Mouse (Mus musculus): Measurements from ENCODE around the gene Zfp46. TPM values are rescaled to one million over a fixed set of nuclear protein-coding genes. Genes with fewer than 3 reads are reported as not detected.

Gene Zfp46
- polyA plus RNA-seq, 1 experiment from 2014 or later = 23.3 TPM

DNA sequence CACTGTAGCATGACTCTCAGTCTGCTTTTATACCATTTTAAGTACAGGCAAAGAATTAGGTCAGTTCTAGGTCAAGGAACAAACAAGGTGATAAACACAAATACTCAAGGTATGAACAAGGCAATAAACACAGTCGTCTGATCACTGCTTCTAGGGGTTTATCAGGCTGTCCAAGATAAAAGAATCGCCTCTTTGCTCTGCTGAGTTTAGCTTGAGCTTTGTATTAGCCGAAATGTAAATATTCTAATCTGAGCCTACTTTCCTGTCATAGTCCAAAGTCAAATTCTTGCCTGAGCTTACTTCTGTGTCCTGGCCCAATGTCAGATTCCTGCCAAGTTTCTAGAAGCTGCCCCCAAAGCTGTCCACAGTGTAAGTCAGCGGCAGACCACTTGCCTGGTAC is 18.0 kb downstream of the Zfp46 start:
- Histone ChIP-seq H3K27me3 (ENCODE audit: low read depth, poor library complexity, severe bottlenecking) (no peaks in the 10 kb centered on the region), H3K4me1 (no peaks in the 10 kb centered on the region), H3K9me3 (replicated peaks) (no peaks in the 10 kb centered on the region), H3K27ac (replicated peaks) (no peak overlapping the region), H3K4me3 (no peak overlapping the region), H3K36me3 (no peaks in the 10 kb centered on the region)
- WGBS = 81% methylated on average over 4 of the region's 4 CpGs
- no peak for DNase-seq (ENCODE audit: low spot score)

DNA sequence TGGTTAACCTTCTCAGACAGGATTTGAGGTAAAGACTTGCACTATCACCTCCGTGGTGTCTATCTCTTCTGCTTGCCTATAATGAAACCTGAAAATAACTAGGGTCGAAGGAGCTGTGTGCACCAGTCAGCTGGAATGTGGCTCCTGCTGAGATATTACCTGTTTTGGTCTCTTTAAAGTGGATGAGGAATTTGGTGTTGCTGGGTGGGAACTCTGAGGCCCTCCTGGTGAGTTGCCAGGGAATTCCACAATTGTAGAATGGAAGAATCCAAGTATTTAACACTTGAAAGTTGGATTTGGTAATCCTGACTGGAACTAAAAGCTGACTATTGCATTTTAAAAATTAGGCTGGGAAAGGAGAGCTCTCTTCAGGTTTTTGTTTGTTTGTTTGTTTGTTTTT is 19.7 kb downstream of the Zfp46 start:
- H3K27me3 ChIP-seq (ENCODE audit: low read depth, poor library complexity, severe bottlenecking) = no peaks in the 10 kb centered on the region
- no peaks in the 10 kb centered on the region for H3K9me3 ChIP-seq (replicated peaks)
- peak; percentile 5 for DNase-seq (ENCODE audit: low spot score)
- no peak overlapping the region for H3K27ac ChIP-seq (replicated peaks)
- H3K36me3 ChIP-seq = no peaks in the 10 kb centered on the region
- WGBS = 51% methylated on average over 2 of the region's 2 CpGs
- H3K4me3 ChIP-seq = no peak overlapping the region
- peaks cover 3% of the 10 kb centered on the region for H3K4me1 ChIP-seq

DNA sequence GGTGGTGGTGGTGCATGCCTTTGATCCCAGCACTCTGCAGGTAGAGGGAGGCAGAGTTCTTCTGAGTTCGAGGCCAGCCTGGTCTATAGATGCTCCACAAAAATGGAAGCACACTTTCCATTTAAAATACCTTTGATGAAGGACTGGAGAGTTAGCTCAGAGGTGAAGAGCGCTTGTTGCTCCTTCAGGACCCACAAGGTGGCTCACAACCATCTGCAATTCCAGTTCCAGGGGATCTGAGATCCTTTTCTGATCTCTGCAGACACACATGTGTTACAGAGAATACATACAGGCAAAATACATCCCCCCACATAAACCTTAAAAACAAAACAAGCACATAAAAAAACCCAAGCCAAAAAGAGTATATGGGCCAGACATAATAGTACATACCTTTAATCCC is 23.9 kb downstream of the Zfp46 start:
- 62% methylated on average over 2 of the region's 2 CpGs for WGBS
- no peaks in the 10 kb centered on the region for H3K27me3 ChIP-seq (ENCODE audit: low read depth, poor library complexity, severe bottlenecking)
- H3K27ac ChIP-seq (replicated peaks) = no peak overlapping the region
- no peaks in the 10 kb centered on the region for H3K9me3 ChIP-seq (replicated peaks)
- H3K36me3 ChIP-seq = no peaks in the 10 kb centered on the region
- H3K4me1 ChIP-seq = peaks cover 28% of the 10 kb centered on the region
- H3K4me3 ChIP-seq = no peak overlapping the region
- DNase-seq (ENCODE audit: low spot score) = peak; percentile 10

DNA sequence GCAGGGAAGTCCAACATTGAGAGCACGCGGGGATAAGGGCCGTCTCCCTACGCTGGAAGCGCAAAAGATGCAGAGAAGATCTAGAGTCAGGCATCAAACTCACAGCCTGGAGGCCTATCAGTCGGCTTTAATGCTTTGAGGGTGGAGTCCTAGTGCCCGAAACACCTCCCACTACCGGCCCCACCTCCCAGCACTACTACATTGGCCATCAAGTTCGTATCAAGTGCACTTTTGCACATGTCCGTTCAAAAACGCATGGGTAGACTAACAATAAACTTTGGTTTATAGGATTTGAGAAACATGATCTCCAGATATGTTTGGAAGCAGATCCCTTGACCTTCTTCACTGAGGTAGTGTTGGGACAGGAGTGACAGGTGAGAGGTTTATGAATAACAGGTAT is 25.3 kb downstream of the Zfp46 start:
- WGBS = 10% methylated on average over 11 of the region's 11 CpGs
- no peaks in the 10 kb centered on the region for H3K27me3 ChIP-seq (ENCODE audit: low read depth, poor library complexity, severe bottlenecking)
- DNase-seq (ENCODE audit: low spot score) = peak; percentile 55
- H3K4me3 ChIP-seq = peak overlapping the region; percentile 100
- no peaks in the 10 kb centered on the region for H3K9me3 ChIP-seq (replicated peaks)
- peak overlapping the region; percentile 100 for H3K27ac ChIP-seq (replicated peaks)
- H3K4me1 ChIP-seq = peaks cover 42% of the 10 kb centered on the region
- no peaks in the 10 kb centered on the region for H3K36me3 ChIP-seq

DNA sequence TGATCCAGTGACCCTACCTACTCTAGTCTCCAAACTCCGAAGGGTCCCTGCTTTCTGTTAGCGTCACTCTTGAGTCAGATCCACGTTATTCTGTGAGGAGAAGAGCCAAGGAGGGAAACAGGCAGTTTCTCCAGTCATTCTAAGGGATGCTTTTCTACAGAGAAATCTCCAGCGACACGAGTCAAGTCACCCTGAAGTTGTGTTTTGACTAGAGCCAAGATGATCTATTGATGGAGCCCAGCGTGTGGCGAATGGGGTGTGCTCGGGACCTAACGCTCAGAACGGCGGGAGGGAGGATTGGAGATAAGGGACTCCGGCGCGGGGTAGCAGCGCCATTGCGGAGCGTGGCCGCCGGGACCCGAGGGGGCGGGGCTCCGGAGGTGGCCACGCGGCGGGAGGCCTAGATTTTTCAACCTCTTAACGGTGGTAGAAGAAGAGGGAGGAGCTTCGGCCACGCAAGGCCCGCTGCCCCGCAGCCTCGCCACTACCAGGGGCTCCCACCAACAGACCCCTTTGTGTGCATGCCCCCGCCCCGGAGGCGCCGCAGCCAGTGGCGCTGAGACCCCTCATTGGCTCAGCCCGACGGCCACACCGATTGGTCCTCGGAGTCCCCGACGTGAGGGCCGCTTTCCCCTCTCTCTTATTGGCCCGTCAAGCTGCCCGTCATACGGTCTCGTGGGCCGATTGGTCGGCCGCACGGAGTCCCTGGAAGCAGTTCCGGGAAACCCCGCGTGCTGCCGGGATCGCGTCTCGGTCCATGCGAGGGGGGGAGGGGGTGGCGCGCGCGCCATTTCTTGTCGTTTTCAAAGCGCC is 26.0 kb downstream of the Zfp46 start, which contains the start of gene Hnrnpr:
TSS of gene Hnrnpr (plus strand) at position 714 of the 813 bp plus-strand sequence.
- Histone ChIP-seq H3K4me3 (peak within 1 kb of the TSS; percentile 100), H3K27ac (replicated peaks) (peak within 1 kb of the TSS; percentile 100), H3K4me1 (peaks cover 47% of the 10 kb centered on the region), H3K36me3 (no peaks in the 10 kb centered on the region), H3K27me3 (ENCODE audit: low read depth, poor library complexity, severe bottlenecking) (no peaks in the 10 kb centered on the region), H3K9me3 (replicated peaks) (no peaks in the 10 kb centered on the region)
- under 1% methylated on average over 65 of the region's 65 CpGs for WGBS
- DNase-seq (ENCODE audit: low spot score) = peak; percentile 100

DNA sequence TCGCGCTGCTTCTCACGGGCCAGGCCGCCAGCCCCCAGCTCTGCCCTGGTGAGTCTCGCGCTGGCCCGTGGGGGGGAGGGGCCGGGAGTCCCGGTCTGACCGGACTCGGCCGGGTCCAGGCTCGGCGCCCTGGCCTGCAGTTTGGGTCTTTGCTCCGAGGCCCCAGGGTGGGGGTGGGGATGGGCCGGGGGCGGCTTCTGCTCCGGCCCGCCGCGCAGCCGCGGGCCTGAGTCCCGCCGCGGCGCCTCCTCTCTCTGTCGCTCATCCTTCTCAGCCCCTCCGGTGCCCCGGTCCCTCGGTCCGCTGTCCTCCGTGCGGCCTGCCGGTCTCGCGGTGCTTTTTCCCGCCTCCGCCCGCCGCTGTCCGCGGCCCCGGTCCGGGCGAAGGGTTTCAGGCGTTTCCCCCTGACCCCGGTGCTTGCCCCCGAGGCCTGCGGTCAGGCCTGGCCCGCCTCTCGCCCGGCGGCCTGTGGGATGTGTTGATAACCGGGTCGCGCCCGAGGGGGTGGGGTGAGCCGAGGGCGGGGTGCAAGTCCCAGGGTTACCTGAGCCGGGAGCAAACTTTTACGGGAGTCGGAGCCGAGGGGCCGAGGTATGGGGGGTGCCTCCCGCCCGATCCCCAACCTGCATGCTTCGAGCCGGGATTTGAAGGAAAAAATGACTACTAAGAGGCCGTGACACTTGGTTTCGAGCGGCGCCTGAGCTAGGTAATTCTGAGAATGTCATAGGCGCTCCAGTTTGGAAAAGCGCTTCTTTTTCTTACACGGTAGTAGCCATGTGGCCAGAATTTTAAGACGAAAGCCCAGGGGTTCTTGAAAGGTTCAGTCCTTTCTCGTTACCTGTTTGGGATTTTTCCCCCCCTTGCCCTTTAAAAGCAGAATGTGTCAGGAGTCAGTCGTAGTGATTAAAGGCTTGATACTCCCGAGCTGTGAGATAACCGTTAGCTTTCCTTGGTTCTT is 26.8 kb downstream of the Zfp46 start:
- peaks cover 4% of the 10 kb centered on the region for H3K36me3 ChIP-seq
- H3K27me3 ChIP-seq (ENCODE audit: low read depth, poor library complexity, severe bottlenecking) = no peaks in the 10 kb centered on the region
- no peaks in the 10 kb centered on the region for H3K9me3 ChIP-seq (replicated peaks)
- whole genome bisulfite sequencing = under 1% methylated on average over 81 of the region's 81 CpGs
- DNase-seq (ENCODE audit: low spot score) = peak; percentile 78
- peak overlapping the region; percentile 100 for H3K27ac ChIP-seq (replicated peaks)
- H3K4me1 ChIP-seq = peaks cover 47% of the 10 kb centered on the region
- peak overlapping the region; percentile 100 for H3K4me3 ChIP-seq

DNA sequence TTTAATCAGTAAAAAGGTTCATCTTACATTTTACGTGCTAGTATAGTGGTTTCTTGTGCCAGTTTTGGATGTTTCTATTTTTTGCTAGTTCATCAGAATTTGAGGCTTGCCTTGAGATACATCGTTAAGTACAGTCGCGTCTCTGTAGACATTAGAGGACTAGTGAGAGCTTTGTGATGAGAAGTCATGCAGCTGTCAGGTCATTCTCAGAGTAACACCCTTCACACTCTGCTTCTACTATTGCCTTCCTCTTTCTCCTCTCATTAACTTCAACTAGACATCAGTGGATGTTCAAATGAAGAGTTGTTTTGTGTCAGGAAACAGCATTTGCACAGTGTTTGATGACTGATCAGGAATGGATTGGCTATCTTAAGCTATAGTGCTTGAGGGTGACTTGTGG is 28.1 kb downstream of the Zfp46 start:
- Histone ChIP-seq H3K27me3 (ENCODE audit: low read depth, poor library complexity, severe bottlenecking) (no peaks in the 10 kb centered on the region), H3K27ac (replicated peaks) (no peak overlapping the region), H3K36me3 (peaks cover 17% of the 10 kb centered on the region), H3K4me1 (peaks cover 47% of the 10 kb centered on the region), H3K4me3 (peak overlapping the region; percentile 100), H3K9me3 (replicated peaks) (no peaks in the 10 kb centered on the region)
- 67% methylated on average over 4 of the region's 4 CpGs for WGBS
- no peak for DNase-seq (ENCODE audit: low spot score)

DNA sequence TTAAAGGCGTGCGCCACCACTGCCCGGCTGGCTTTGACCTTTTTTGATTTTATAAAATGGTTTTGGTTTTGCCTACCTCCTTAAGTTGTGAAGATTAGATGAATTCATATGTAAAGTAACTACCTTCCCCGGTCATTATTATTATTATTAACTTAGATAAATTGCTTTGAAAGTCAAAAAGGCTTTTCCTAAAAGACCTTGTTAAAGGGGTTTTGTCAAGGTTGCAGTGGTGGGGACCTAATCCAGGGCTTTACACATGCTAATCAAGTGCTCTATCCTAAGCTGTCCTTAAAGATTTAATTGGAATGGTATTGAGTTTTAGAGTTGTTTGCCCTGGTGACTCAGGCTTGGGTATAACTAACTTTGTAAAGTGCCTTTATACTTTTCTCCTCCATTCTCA is 33.2 kb downstream of the Zfp46 start:
- H3K4me1 ChIP-seq = peaks cover 27% of the 10 kb centered on the region
- 80% methylated on average over 4 of the region's 4 CpGs for WGBS
- H3K36me3 ChIP-seq = peaks cover 67% of the 10 kb centered on the region
- H3K9me3 ChIP-seq (replicated peaks) = no peaks in the 10 kb centered on the region
- no peak overlapping the region for H3K27ac ChIP-seq (replicated peaks)
- DNase-seq (ENCODE audit: low spot score) = no peak
- H3K27me3 ChIP-seq (ENCODE audit: low read depth, poor library complexity, severe bottlenecking) = no peaks in the 10 kb centered on the region
- H3K4me3 ChIP-seq = no peak overlapping the region

DNA sequence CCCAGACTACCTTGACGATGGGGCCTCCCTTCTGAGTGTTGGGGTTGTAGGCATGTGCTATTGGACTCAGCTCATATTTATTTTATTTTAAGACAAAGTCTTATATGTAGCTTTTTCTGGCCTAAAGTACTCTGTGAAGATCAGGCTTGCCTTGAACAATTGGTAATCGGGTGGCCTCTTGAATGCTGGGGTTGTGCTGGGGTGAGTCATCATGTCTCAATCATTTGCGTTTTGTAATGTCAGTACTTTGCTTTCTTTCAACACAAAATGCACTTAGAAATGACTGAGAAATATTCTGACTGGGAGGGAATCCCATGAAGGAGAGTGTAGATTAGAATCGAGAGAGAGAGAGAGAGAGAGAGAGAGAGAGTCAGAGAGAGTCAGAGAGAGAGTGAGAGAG is 35.5 kb downstream of the Zfp46 start:
- Histone ChIP-seq H3K4me3 (no peak overlapping the region), H3K36me3 (peaks cover 89% of the 10 kb centered on the region), H3K27me3 (ENCODE audit: low read depth, poor library complexity, severe bottlenecking) (no peaks in the 10 kb centered on the region), H3K9me3 (replicated peaks) (no peaks in the 10 kb centered on the region), H3K27ac (replicated peaks) (no peak overlapping the region), H3K4me1 (peaks cover 3% of the 10 kb centered on the region)
- WGBS = 95% methylated on average over 4 of the region's 4 CpGs
- no peak for DNase-seq (ENCODE audit: low spot score)

DNA sequence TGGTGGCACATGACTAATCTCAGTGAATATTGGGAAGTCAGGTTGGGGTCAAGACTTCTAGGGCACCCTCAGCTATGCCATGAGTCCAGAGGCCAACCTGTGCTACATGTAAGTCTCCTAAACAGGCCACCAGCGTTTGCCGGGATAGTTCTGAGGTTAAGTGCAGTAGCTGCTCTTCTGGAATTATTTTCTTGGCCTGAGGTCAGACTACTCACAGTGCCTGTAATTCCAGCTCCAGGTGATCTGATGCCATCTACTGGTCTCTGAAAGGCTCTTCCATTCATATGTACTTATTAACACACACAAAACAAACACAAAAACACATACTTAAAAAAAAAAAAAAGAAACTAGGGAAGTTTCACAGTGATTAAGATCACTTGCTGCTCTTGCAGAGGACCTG is 39.7 kb downstream of the Zfp46 start:
- H3K27ac ChIP-seq (replicated peaks) = no peak overlapping the region
- no peak for DNase-seq (ENCODE audit: low spot score)
- no peaks in the 10 kb centered on the region for H3K4me1 ChIP-seq
- H3K36me3 ChIP-seq = peaks cover 88% of the 10 kb centered on the region
- no peaks in the 10 kb centered on the region for H3K9me3 ChIP-seq (replicated peaks)
- WGBS = 90% methylated on average over 2 of the region's 2 CpGs
- no peak overlapping the region for H3K4me3 ChIP-seq
- no peaks in the 10 kb centered on the region for H3K27me3 ChIP-seq (ENCODE audit: low read depth, poor library complexity, severe bottlenecking)

DNA sequence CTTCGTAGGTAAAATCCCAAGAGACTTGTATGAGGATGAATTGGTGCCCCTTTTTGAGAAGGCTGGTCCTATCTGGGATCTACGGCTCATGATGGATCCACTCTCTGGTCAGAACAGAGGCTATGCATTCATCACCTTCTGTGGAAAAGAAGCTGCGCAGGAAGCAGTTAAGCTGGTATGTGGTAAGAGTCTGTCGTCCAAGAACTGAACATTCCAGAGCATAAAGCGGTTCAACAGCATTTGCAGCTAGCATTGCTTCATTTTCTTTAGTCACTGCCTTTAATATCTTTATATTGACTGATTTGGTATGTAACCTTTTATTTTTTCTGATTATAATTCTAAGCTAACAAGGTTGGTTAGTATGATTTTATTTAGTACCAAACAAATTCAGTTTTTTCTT is 42.8 kb downstream of the Zfp46 start:
- Histone ChIP-seq H3K27ac (replicated peaks) (no peak overlapping the region), H3K4me3 (no peak overlapping the region), H3K27me3 (ENCODE audit: low read depth, poor library complexity, severe bottlenecking) (no peaks in the 10 kb centered on the region), H3K36me3 (peaks cover 89% of the 10 kb centered on the region), H3K4me1 (no peaks in the 10 kb centered on the region), H3K9me3 (replicated peaks) (no peaks in the 10 kb centered on the region)
- 91% methylated on average over 5 of the region's 5 CpGs for WGBS
- DNase-seq (ENCODE audit: low spot score) = no peak

DNA sequence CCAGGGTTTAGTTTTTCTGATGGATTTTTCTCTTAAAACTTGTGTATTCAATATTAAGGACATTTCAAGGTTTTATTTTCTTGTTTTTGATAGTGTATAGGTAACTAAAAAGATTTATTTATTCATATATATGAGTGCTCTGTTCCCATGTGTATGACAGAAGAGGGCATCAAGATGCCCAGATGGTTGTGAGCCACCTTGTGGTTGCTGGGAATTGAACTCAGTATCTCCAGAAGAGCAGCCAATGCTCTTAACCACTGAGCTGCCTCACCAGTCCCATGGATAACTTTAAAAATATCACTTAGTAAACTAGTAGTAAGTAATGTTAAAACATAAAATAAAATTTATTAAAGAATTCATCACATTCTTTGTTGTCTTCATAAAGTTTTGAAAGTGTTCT is 43.6 kb downstream of the Zfp46 start:
- H3K4me1 ChIP-seq = no peaks in the 10 kb centered on the region
- DNase-seq (ENCODE audit: low spot score) = no peak
- H3K4me3 ChIP-seq = no peak overlapping the region
- H3K27me3 ChIP-seq (ENCODE audit: low read depth, poor library complexity, severe bottlenecking) = no peaks in the 10 kb centered on the region
- H3K9me3 ChIP-seq (replicated peaks) = no peaks in the 10 kb centered on the region
- no peak overlapping the region for H3K27ac ChIP-seq (replicated peaks)
- peaks cover 89% of the 10 kb centered on the region for H3K36me3 ChIP-seq

DNA sequence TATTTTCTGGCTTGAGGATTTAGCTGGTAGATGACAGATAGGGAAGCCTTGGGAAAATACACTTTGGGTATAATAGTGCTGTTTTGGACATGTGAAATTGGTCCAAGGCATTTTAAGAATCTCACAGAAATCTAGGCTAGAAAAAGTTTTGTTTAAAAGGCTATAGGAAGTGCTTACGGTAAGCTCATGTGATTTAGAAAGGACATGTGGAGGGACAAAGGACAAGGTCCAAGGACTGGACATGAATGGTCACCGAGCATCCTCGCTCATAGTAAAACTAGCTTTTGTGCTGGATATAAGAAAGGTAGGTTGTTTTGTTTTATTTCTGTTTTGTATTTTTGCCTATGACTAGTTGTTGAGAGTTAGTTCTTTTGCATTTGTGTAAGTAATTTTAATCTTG is 47.2 kb downstream of the Zfp46 start:
- Histone ChIP-seq H3K36me3 (peaks cover 96% of the 10 kb centered on the region), H3K4me1 (no peaks in the 10 kb centered on the region), H3K9me3 (replicated peaks) (no peaks in the 10 kb centered on the region), H3K4me3 (no peak overlapping the region), H3K27me3 (ENCODE audit: low read depth, poor library complexity, severe bottlenecking) (no peaks in the 10 kb centered on the region), H3K27ac (replicated peaks) (no peak overlapping the region)
- 97% methylated on average over 3 of the region's 3 CpGs for WGBS
- no peak for DNase-seq (ENCODE audit: low spot score)

All from midbrain, embryonic 10.5 days (tissue).